Mouse (Mus musculus) kidney, adult 2 months (tissue): ENCODE measurements around the gene Irs2. TPM values are rescaled to one million over a fixed set of nuclear protein-coding genes. Genes with fewer than 3 reads are reported as not detected.

Experiments
- DNase-seq: peaks from one replicate; pipeline ENCODE4 v3.0.0; 2021
- H3K27ac ChIP-seq: fragments of 200-500 bp; 2 replicates; pipeline ENCODE4 v1.5.1; 2012; ENCODE audit warnings: low read depth, low read length, control low read depth, inconsistent platforms; ENCODE audit not compliant: insufficient read depth
- H3K27me3 ChIP-seq: fragments of 200-500 bp; replicated peaks from 2 replicates; pipeline ENCODE4 v1.6.1; 2012; ENCODE audit warnings: mild to moderate bottlenecking, moderate library complexity, low read length, inconsistent platforms; ENCODE audit not compliant: control insufficient read depth, insufficient read depth
- H3K36me3 ChIP-seq: fragments of 200-500 bp; 2 replicates; pipeline ENCODE4 v1.6.1; 2012; ENCODE audit warnings: mild to moderate bottlenecking, moderate library complexity, low read length, inconsistent platforms; ENCODE audit not compliant: control insufficient read depth, insufficient read depth
- H3K4me1 ChIP-seq: fragments of 200-500 bp; 2 replicates; pipeline ENCODE4 v1.6.1; 2011; ENCODE audit warnings: low read length; ENCODE audit not compliant: control insufficient read depth, insufficient read depth
- H3K4me3 ChIP-seq: fragments of 200-500 bp; 2 replicates; pipeline ENCODE4 v1.5.1; 2011; ENCODE audit warnings: mild to moderate bottlenecking, low read depth, low read length, control low read depth; ENCODE audit not compliant: insufficient read depth
- CTCF ChIP-seq: fragments of 200-500 bp; conservative IDR thresholded peaks from 2 replicates; pipeline ENCODE4 v1.5.1; 2011; ENCODE audit warnings: low read depth, mild to moderate bottlenecking, control low read depth, low read length, moderate library complexity, mixed read lengths; ENCODE audit not compliant: insufficient read depth, insufficient read length
- POLR2A ChIP-seq: fragments of 200-500 bp; IDR thresholded peaks from one replicate; pipeline ENCODE4 v1.6.1; 2011; ENCODE audit warnings: low read depth, low read length, control low read depth
- WGBS: fragments of 180-500 bp; shearing (Covaris S2); methylation state at CpG from one replicate; pipeline ENCODE4 v1.1.7; 2018; 5-methylcytosine and 5-hydroxymethylcytosine counted together
- polyA plus RNA-seq: library from polyadenylated mRNA; depleted of rRNA; stranded (reverse); fragments of >200 nt; gene quantifications from 2 replicates; pipeline ENCODE4 v1.2.3, GENCODE M21; 2012

The Irs2 gene
- polyA plus RNA-seq, 1 experiment, result 10.4 TPM

GRCm38 (mm10) chr8:11043591-11043990 lies 35.3 kb upstream of the Irs2 start:
- no peak overlapping the region for H3K27ac ChIP-seq
- WGBS, result 90% methylated on average over 4 of the region's 4 CpGs
- no peak for DNase-seq
- no peaks in the 10 kb centered on the region for H3K27me3 ChIP-seq
- no peak overlapping the region for H3K4me3 ChIP-seq
- no peaks in the 10 kb centered on the region for H3K36me3 ChIP-seq
- TF ChIP-seq CTCF (no peak), POLR2A (no peak)
- H3K4me1 ChIP-seq, result no peaks in the 10 kb centered on the region

DNA sequence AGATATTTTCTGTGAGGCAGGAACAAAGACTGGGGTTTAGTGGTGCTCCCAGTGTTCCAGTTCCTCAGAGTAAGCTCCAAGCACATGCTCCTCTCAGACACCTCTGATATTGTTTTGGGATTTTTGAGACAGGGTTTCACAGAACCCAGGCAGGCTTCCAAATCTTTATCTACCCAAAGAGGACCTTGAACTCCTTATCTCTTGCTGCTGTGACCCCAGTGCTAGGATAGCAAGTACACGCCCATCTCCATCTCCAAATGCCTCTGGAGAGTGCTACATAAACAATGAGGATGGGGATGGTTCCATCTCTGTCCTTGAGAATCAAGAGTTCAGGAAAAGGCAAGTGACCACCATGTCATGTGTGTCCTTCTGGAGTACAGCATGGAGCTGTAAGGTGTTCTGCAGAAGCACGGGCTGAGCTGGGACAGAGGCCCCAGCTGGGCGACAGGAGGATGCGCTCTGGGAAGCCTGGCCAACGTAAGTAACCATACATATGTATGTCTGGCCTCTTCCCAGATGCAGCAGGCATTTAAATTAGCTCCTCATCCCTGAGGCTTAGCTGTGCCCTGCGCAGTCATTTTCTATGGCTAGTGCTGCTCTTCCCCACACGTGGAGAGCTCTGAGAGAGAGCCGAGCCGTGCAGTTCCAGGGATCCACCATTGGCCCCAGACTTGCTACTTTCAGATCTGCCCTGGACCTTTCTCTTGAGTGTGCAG lies 34.8 kb upstream of the Irs2 start:
- no peak for DNase-seq
- Histone ChIP-seq H3K4me3 (no peak overlapping the region), H3K27me3 (no peaks in the 10 kb centered on the region), H3K36me3 (no peaks in the 10 kb centered on the region), H3K27ac (no peak overlapping the region), H3K4me1 (no peaks in the 10 kb centered on the region)
- TF ChIP-seq CTCF (no peak), POLR2A (no peak)
- whole genome bisulfite sequencing, result 90% methylated on average over 9 of the region's 9 CpGs

GRCm38 (mm10) chr8:11040088-11040487 lies 31.8 kb upstream of the Irs2 start:
- Histone ChIP-seq H3K4me3 (no peak overlapping the region), H3K27me3 (no peaks in the 10 kb centered on the region), H3K27ac (no peak overlapping the region), H3K36me3 (no peaks in the 10 kb centered on the region), H3K4me1 (no peaks in the 10 kb centered on the region)
- no peak for DNase-seq
- TF ChIP-seq POLR2A (no peak), CTCF (no peak)
- WGBS, result 90% methylated on average over 7 of the region's 7 CpGs

DNA sequence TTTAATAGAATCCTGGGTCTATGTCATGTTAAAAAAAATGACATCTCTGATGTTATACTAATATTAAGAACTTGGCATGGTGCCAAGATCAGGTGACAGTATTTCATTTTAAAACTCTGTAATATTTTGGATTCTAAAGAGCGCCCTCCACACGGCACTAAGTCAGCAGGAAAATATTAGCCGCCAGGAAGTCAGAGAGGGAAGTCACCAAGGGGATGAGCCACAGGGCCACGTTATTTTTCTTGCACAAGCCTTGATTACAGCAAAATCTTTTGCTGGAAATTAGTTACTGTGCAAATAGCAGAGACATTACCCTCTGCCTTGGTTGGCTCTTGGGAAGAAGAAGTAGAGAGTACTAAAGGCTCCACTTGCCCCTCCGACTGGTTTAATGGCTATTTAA lies 30.5 kb upstream of the Irs2 start:
- no peaks in the 10 kb centered on the region for H3K27me3 ChIP-seq
- H3K36me3 ChIP-seq, result no peaks in the 10 kb centered on the region
- H3K27ac ChIP-seq, result no peak overlapping the region
- TF ChIP-seq CTCF (no peak), POLR2A (no peak)
- 74% methylated on average over 5 of the region's 5 CpGs for WGBS
- H3K4me3 ChIP-seq, result no peak overlapping the region
- no peaks in the 10 kb centered on the region for H3K4me1 ChIP-seq
- DNase-seq, result no peak

DNA sequence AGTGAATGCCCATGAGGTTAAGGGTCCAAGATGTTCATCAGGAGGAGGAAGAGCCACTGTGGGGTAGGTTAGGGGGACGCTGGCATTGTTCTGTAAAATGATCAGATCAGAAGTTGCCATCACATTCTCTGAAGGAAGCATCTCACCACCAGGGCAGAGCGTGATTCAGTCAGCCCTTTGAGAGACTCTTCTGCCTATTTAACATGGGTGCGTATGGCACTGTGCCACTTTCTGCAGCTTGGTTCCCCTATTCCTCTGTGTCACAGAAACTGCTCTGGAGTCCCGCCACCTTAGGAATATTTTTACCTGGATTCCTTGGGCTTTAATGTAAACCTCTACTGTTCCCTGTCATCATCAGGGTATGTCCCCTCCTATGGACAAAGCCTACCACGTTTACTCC lies 30.1 kb upstream of the Irs2 start:
- DNase-seq, result no peak
- no peak for TF ChIP-seq CTCF
- no peak for TF ChIP-seq POLR2A
- WGBS, result 84% methylated on average over 5 of the region's 5 CpGs
- Histone ChIP-seq H3K4me3 (no peak overlapping the region), H3K4me1 (no peaks in the 10 kb centered on the region; the same call in 1 of the 2 replicates), H3K36me3 (no peaks in the 10 kb centered on the region), H3K27ac (no peak overlapping the region), H3K27me3 (no peaks in the 10 kb centered on the region)

DNA sequence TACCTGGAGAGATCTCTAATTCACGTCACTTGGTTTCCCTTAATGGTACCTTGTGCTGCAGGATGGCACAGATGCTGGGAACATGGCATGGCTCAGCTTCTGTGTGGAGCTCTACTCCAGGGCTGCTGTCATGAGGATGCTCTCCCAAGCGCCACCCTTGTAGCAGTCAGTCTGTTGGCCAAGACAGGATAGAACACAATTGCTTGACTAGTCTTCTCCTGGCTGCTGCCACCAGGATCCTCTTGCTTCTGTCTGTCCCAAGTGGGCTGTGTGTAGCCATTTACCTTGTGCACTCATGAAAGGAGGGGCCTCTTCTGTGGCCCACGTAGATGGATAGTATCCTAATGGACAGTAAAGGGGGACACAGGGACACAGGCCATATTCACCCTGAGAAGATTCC lies 28.5 kb upstream of the Irs2 start:
- Histone ChIP-seq H3K27ac (no peak overlapping the region), H3K4me3 (no peak overlapping the region), H3K27me3 (no peaks in the 10 kb centered on the region), H3K36me3 (no peaks in the 10 kb centered on the region), H3K4me1 (no peaks in the 10 kb centered on the region; the same call in 1 of the 2 replicates)
- WGBS, result 90% methylated on average over 3 of the region's 3 CpGs
- DNase-seq, result no peak
- TF ChIP-seq POLR2A (no peak), CTCF (no peak)

GRCm38 (mm10) chr8:11035628-11036416 lies 27.6 kb upstream of the Irs2 start:
- peak; percentile 47 for DNase-seq
- no peaks in the 10 kb centered on the region; the same call in 1 of the 2 replicates for H3K4me1 ChIP-seq
- H3K27me3 ChIP-seq, result no peaks in the 10 kb centered on the region
- H3K36me3 ChIP-seq, result no peaks in the 10 kb centered on the region
- H3K27ac ChIP-seq, result 0 out of 2 replicates have a peak overlapping the region, but pooled peaks have one; percentile 20
- WGBS, result 23% methylated on average over 19 of the region's 19 CpGs
- no peak overlapping the region for H3K4me3 ChIP-seq
- TF ChIP-seq POLR2A (no peak), CTCF (no peak)
